Mouse (Mus musculus) intestine, embryonic 15.5 days (tissue): ENCODE measurements at regions not wholly inside any gene's neighbourhood (a gene's known extent, or its start where the extent isn't known, plus 50 kb on each side); places are given as distances from the start of the nearest gene placed in this dataset.

ENCODE experiments used
- ATAC-seq: fragments of 200-750 bp; cut with Nextera tagmentation; 2 replicates; pipeline ENCODE4 v1.8.0; 2017; ENCODE audit warnings: moderate TSS enrichment, moderate library complexity
- H3K27ac ChIP-seq: fragments of 300-500 bp; sonication (generic); 2 replicates; pipeline ENCODE4 v1.5.1; 2015; ENCODE audit warnings: mild to moderate bottlenecking, inconsistent platforms
- H3K27me3 ChIP-seq: fragments of 300-500 bp; sonication (generic); replicated peaks from 2 replicates; pipeline ENCODE4 v1.6.1; 2015; ENCODE audit warnings: inconsistent platforms
- H3K36me3 ChIP-seq: fragments of 300-500 bp; sonication (generic); 2 replicates; pipeline ENCODE4 v1.6.1; 2015; ENCODE audit warnings: inconsistent platforms
- H3K4me1 ChIP-seq: fragments of 300-500 bp; sonication (generic); replicated peaks from 2 replicates; pipeline ENCODE4 v1.6.1; 2015; ENCODE audit warnings: inconsistent platforms
- H3K4me2 ChIP-seq: fragments of 300-500 bp; sonication (generic); replicated peaks from 2 replicates; pipeline ENCODE4 v1.6.1; 2015; ENCODE audit warnings: mild to moderate bottlenecking, inconsistent platforms
- H3K4me3 ChIP-seq: fragments of 300-500 bp; sonication (generic); replicated peaks from 2 replicates; pipeline ENCODE4 v1.5.1; 2015; ENCODE audit warnings: inconsistent platforms
- H3K9ac ChIP-seq: fragments of 300-500 bp; sonication (generic); 2 replicates; pipeline ENCODE4 v1.6.1; 2015; ENCODE audit warnings: inconsistent platforms
- H3K9me3 ChIP-seq: fragments of 300-500 bp; sonication (generic); 2 replicates; pipeline ENCODE4 v1.6.1; 2016; ENCODE audit warnings: inconsistent platforms
- WGBS: fragments of 180-500 bp; shearing (Covaris S2); methylation state at CpG from one replicate; pipeline ENCODE4 v1.1.7; 2015; 5-methylcytosine and 5-hydroxymethylcytosine counted together

GRCm38 (mm10) chr2:117399487-117399886, 56.7 kb upstream of the Rasgrp1 start:
- WGBS: 66% methylated on average over 2 of the region's 2 CpGs
- no peaks in the 10 kb centered on the region for H3K27me3 ChIP-seq
- no peaks in the 10 kb centered on the region for H3K9me3 ChIP-seq
- ATAC-seq: no peak
- H3K9ac ChIP-seq: no peak overlapping the region
- no peak overlapping the region for H3K4me2 ChIP-seq
- H3K4me3 ChIP-seq: no peak overlapping the region
- no peaks in the 10 kb centered on the region for H3K36me3 ChIP-seq
- H3K27ac ChIP-seq: no peak overlapping the region
- no peaks in the 10 kb centered on the region for H3K4me1 ChIP-seq

GRCm38 (mm10) chr2:117403425-117404175, 60.8 kb upstream of the Rasgrp1 start:
- WGBS: 89% methylated on average over 4 of the region's 4 CpGs

GRCm38 (mm10) chr2:117405453-117405852, 62.7 kb upstream of the Rasgrp1 start:
- 71% methylated on average over 2 of the region's 2 CpGs for WGBS
- H3K27me3 ChIP-seq: no peaks in the 10 kb centered on the region

More at GRCm38 (mm10) chr2:117403425-117404175, 60.8 kb upstream of the Rasgrp1 start:
- H3K4me3 ChIP-seq: no peak overlapping the region
- no peak overlapping the region for H3K27ac ChIP-seq
- no peaks in the 10 kb centered on the region for H3K9me3 ChIP-seq
- no peak overlapping the region for H3K9ac ChIP-seq
- no peak overlapping the region for H3K4me2 ChIP-seq
- no peak for ATAC-seq
- no peaks in the 10 kb centered on the region for H3K36me3 ChIP-seq
- no peaks in the 10 kb centered on the region for H3K27me3 ChIP-seq
- no peaks in the 10 kb centered on the region for H3K4me1 ChIP-seq

DNA sequence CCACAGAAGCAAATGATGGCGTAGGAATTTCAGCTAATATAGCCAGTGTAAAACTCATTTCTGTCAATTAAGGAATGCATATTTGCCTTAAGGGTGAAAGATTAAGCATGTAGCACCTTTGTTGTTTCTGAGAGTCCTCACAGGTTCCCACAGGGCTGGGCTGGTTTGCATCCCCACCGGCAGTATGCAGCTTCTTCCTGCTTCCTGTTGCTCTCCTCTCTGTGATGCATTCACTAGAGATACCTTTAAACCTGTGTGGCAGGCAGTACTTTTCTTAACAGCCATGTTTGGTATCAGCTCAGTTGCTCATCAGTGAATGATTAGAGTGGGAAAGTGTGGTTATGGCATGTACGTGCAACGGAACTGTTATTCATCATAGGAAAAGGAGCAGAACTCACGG, 65.4 kb upstream of the Rasgrp1 start:
- 71% methylated on average over 5 of the region's 5 CpGs for WGBS
- no peak overlapping the region for H3K27ac ChIP-seq
- ATAC-seq: no peak
- no peaks in the 10 kb centered on the region for H3K27me3 ChIP-seq
- no peaks in the 10 kb centered on the region for H3K4me1 ChIP-seq
- no peak overlapping the region for H3K9ac ChIP-seq
- no peaks in the 10 kb centered on the region for H3K36me3 ChIP-seq
- H3K4me2 ChIP-seq: no peak overlapping the region
- H3K4me3 ChIP-seq: no peak overlapping the region
- no peaks in the 10 kb centered on the region for H3K9me3 ChIP-seq

More at GRCm38 (mm10) chr2:117405453-117405852, 62.7 kb upstream of the Rasgrp1 start:
- no peak overlapping the region for H3K27ac ChIP-seq
- H3K9ac ChIP-seq: no peak overlapping the region
- H3K4me1 ChIP-seq: no peaks in the 10 kb centered on the region
- no peaks in the 10 kb centered on the region for H3K9me3 ChIP-seq
- ATAC-seq: no peak
- H3K4me3 ChIP-seq: no peak overlapping the region
- no peaks in the 10 kb centered on the region for H3K36me3 ChIP-seq
- no peak overlapping the region for H3K4me2 ChIP-seq

DNA sequence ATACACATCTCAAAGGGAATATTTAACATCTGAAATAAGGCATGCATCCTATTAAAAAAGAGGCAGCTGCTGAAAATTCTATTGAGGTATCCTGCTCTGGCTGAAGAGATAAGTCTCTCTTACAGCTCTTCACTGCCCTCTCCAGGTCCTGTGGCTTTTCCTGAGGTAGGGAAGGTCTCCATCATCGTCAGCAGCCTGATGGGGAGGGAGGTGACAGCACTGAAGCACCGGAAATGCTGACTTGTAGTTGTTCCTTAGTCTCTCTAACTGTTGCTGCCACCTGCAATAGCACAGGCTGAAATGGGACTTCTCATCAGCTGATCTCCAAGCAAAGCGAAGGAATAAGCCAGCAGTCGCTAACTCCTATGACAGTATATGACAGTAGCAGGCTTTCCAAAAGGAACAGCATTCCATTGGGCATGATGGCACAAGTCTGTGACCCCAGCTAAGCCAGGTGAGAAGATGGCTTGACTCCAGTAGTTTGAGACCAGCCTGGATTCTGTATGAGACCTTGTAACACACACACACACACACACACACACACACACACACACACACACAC, 69.3 kb upstream of the Rasgrp1 start:
- H3K4me3 ChIP-seq: no peak overlapping the region
- no peaks in the 10 kb centered on the region for H3K27me3 ChIP-seq
- H3K4me1 ChIP-seq: no peaks in the 10 kb centered on the region
- no peak overlapping the region for H3K9ac ChIP-seq
- no peak for ATAC-seq
- 39% methylated on average over 4 of the region's 4 CpGs for WGBS
- H3K36me3 ChIP-seq: no peaks in the 10 kb centered on the region
- no peak overlapping the region for H3K4me2 ChIP-seq
- H3K9me3 ChIP-seq: no peaks in the 10 kb centered on the region
- H3K27ac ChIP-seq: no peak overlapping the region

GRCm38 (mm10) chr2:117417229-117417970, 74.6 kb upstream of the Rasgrp1 start:
- no peak overlapping the region for H3K27ac ChIP-seq
- WGBS: 69% methylated on average over 8 of the region's 8 CpGs
- no peak overlapping the region for H3K9ac ChIP-seq
- no peaks in the 10 kb centered on the region for H3K36me3 ChIP-seq
- no peaks in the 10 kb centered on the region for H3K9me3 ChIP-seq
- no peaks in the 10 kb centered on the region for H3K27me3 ChIP-seq
- no peak overlapping the region for H3K4me2 ChIP-seq
- H3K4me1 ChIP-seq: no peaks in the 10 kb centered on the region
- H3K4me3 ChIP-seq: no peak overlapping the region
- ATAC-seq: no peak

DNA sequence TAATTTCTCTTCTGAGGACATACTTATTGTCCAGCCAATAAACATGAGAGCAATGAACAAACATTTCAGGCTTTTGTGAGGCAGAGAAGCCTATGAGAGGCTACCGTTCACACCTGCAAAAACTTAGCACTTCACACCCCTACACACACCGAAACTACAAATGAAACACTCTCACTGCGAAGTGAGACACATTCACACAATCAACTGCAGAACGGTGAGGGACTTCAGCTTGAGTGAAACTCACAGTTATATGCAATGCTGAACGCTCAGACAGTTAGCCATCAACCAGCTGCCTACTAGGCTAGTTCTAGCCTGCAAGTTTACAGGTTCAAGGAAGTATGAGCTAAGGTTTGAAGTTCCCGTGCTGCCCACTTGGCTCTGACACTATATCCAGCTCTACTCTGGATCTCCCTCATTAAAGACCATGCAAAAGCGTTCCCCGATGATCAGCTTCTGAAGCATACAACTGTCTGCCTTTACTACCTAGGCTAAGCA, 75.4 kb upstream of the Rasgrp1 start:
- Histone ChIP-seq H3K27me3 (no peaks in the 10 kb centered on the region), H3K4me2 (no peak overlapping the region), H3K27ac (no peak overlapping the region), H3K9ac (no peak overlapping the region), H3K4me3 (no peak overlapping the region), H3K9me3 (no peaks in the 10 kb centered on the region), H3K4me1 (no peaks in the 10 kb centered on the region), H3K36me3 (no peaks in the 10 kb centered on the region)
- 84% methylated on average over 8 of the region's 8 CpGs for WGBS
- no peak for ATAC-seq

DNA sequence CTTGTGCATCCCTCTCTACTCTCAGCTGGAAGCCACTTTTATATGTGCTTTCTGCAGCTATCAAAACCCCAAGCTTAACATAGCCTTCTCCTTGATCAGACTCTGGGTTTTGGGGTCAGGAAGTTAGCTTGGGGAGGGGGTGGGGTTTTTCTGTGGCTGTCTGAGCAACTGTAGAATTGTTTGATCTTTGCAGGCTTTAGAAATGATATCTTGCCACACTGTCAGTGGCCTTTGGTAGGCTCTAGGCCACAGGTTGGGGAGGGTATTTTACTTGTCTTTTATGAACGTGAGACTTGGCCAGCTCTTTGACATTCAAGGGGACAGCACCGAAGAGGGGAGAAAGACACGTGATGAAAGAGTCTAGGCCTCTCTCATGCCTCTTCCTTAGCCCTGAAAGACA, 75.9 kb upstream of the Rasgrp1 start:
- Histone ChIP-seq H3K27me3 (no peaks in the 10 kb centered on the region), H3K36me3 (no peaks in the 10 kb centered on the region), H3K4me2 (no peak overlapping the region), H3K4me1 (no peaks in the 10 kb centered on the region), H3K9ac (no peak overlapping the region), H3K27ac (no peak overlapping the region), H3K4me3 (no peak overlapping the region), H3K9me3 (no peaks in the 10 kb centered on the region)
- 78% methylated on average over 3 of the region's 3 CpGs for WGBS
- no peak for ATAC-seq

DNA sequence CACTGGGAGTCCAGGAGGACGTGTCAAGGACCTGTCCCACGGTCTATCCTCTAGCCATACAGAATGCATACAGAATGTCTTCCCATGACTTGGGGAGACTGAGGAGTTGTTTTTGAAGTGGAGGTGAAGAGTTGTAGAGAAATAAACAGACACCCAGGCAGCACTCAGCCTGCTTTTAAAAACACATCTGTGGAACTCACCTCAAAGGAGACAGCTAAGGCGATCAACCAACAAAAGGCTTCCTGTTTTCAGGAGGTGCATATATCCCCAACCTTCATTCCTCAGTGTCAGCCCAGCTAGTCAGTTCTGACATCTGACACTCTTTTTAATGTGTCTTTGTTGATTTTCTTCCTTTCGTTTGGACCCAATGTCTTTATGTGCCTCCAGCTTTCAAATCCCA, 78.6 kb upstream of the Rasgrp1 start:
- no peaks in the 10 kb centered on the region for H3K36me3 ChIP-seq
- H3K9me3 ChIP-seq: no peaks in the 10 kb centered on the region
- no peak overlapping the region for H3K27ac ChIP-seq
- H3K9ac ChIP-seq: no peak overlapping the region
- no peak for ATAC-seq
- H3K4me3 ChIP-seq: no peak overlapping the region
- no peak overlapping the region for H3K4me2 ChIP-seq
- WGBS: 73% methylated on average over 4 of the region's 4 CpGs
- H3K4me1 ChIP-seq: no peaks in the 10 kb centered on the region
- H3K27me3 ChIP-seq: no peaks in the 10 kb centered on the region

- WGBS: 54% methylated on average over 4 of the region's 4 CpGs
- no peak overlapping the region for H3K4me2 ChIP-seq
- H3K4me1 ChIP-seq: no peaks in the 10 kb centered on the region
- H3K27ac ChIP-seq: no peak overlapping the region
- no peaks in the 10 kb centered on the region for H3K36me3 ChIP-seq
- H3K4me3 ChIP-seq: no peak overlapping the region
- H3K9ac ChIP-seq: no peak overlapping the region
- no peaks in the 10 kb centered on the region for H3K27me3 ChIP-seq
- no peaks in the 10 kb centered on the region for H3K9me3 ChIP-seq
- no peak for ATAC-seq
Measured at GRCm38 (mm10) chr2:117422756-117423155, 80.0 kb upstream of the Rasgrp1 start.

DNA sequence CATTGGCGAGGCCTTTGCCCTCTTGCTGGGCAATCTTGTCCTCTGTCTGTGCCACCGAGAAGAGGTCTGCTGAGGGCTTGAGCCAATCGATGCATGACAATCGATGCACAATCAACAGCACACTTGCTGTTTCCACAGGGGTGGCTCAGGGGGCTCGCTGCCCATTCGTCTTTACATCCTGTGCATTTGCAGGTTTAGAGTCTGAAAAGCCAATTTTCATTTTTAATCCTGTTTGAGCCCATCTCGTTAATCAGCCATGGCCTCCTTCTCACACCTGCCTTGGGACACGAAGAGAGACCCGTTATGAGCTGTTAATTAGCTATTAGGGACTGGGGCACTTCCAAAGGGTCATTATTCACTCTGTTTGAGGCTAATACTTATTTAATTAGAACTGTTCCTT, 86.4 kb upstream of the Rasgrp1 start:
- no peaks in the 10 kb centered on the region for H3K4me1 ChIP-seq
- H3K9me3 ChIP-seq: no peaks in the 10 kb centered on the region
- no peaks in the 10 kb centered on the region for H3K27me3 ChIP-seq
- no peaks in the 10 kb centered on the region for H3K36me3 ChIP-seq
- H3K9ac ChIP-seq: no peak overlapping the region
- no peak overlapping the region for H3K4me3 ChIP-seq
- ATAC-seq: no peak
- 68% methylated on average over 9 of the region's 9 CpGs for WGBS
- no peak overlapping the region for H3K27ac ChIP-seq
- no peak overlapping the region for H3K4me2 ChIP-seq

- Histone ChIP-seq H3K4me3 (no peak overlapping the region), H3K4me1 (no peaks in the 10 kb centered on the region), H3K4me2 (no peak overlapping the region), H3K27ac (no peak overlapping the region), H3K9ac (no peak overlapping the region), H3K27me3 (no peaks in the 10 kb centered on the region), H3K9me3 (no peaks in the 10 kb centered on the region), H3K36me3 (no peaks in the 10 kb centered on the region)
- no peak for ATAC-seq
- WGBS: 55% methylated on average over 6 of the region's 6 CpGs
Measured at GRCm38 (mm10) chr2:117432010-117432409, 89.2 kb upstream of the Rasgrp1 start.
